Mouse (Mus musculus) adrenal gland, adult 18-20 months (tissue): Measurements from ENCODE around the gene Polr3gl. TPM values are rescaled to one million over a fixed set of nuclear protein-coding genes. Genes with fewer than 3 reads are reported as not detected.
"Not testable (repeated sequence)": the region's sequence is repeated elsewhere in the genome, so short reads cannot be mapped to it uniquely, and the experiment has no call there.

Experiments
- DNase-seq, 2 experiments: peaks; one replicate each; pipeline ENCODE4 v3.0.0; 2021 to 2022; ENCODE audit warnings: low spot score in 2 of 2
- long read RNA-seq, 2 experiments: library from polyadenylated mRNA; stranded (forward); transcript quantifications; one replicate each; pipeline ENCODE4 v2.0.0; 2021
- total RNA-seq, 2 experiments: library from RNA; stranded (reverse); gene quantifications; 1 replicate in 1 of 2; 2 replicates in 1 of 2; pipeline ENCODE4 v1.2.3; 2021

Polr3gl gene
- total RNA-seq, result 10 to 100 TPM; 35.5 to 38.8 TPM
- long read RNA-seq, experiment 1, transcript Polr3gl-201 (8 exons, 1,427 nt), result major isoform, 10 of 16 reads
- long read RNA-seq, experiment 1, partial matches to known transcripts, result 2 of 16 reads
- long read RNA-seq, experiment 1, other reads (novel, unspliced or antisense), result 4 of 16 reads
- long read RNA-seq, experiment 2, transcript Polr3gl-201 (8 exons, 1,427 nt), result major isoform, 42 of 55 reads
- long read RNA-seq, experiment 2, partial matches to known transcripts, result 6 of 55 reads
- long read RNA-seq, experiment 2, other reads (novel, unspliced or antisense), result 3 of 55 reads

DNA sequence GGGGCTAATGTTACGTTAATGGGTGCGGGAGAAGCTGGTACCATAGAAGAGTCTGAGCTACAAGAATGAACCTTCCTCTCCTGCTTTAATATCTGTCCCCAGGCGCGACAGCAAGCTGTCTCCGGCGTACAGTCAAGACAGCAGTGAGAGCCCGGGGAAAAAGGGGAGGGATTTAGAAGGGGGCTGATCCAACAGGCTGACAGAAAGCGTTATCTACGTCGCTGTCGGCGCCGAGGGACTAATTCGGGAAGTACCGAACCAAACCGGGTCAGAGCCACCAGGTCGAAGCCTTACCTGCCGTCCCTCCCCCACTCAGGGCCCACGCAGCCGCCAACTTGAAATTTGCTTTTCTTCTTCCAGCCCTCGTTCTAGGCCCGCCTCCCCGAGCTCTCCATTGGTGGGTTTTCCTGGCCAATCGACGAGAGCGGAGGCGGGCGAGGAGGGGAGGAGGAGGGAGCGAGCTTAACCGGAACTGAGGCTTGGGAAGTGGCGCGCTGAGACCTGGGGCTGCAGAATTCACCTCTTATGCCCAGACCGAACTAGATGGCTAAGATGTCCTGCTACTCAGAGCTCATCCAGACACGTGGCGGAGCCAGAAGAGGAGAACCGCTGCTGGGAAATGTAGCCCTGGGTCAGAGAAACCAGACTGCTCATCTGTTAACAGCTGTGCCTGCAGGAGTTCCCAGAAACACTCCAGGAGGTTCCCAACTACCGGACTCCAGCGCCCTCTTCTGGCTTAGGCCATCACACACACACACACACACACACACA is at the start of gene Polr3gl:
Gene Polr3gl (minus strand): TSS at position 392 of the 771 bp plus-strand sequence.
- DNase-seq, result peak; percentile 87 to 88

DNA sequence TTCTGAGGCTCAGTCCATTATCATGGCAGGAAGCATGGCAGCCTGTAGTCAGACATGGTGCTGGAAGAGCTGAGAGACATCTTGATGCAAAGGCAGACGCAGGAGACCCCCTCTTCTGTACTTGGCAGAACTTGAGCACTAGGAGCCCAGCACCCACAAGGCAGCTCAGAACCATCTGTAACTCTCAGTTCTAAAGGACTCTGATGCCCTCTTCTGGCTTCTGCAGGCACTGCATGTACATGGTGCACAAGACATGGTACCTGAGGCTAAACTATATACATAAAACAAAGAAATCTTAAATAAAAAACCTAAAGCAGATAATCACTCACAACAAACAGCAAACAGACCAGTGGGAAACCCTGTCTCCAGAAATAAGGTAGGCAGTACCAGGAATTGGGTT is 45.2 kb upstream of the Polr3gl start:
- DNase-seq, result peak; percentile 65 to 75

DNA sequence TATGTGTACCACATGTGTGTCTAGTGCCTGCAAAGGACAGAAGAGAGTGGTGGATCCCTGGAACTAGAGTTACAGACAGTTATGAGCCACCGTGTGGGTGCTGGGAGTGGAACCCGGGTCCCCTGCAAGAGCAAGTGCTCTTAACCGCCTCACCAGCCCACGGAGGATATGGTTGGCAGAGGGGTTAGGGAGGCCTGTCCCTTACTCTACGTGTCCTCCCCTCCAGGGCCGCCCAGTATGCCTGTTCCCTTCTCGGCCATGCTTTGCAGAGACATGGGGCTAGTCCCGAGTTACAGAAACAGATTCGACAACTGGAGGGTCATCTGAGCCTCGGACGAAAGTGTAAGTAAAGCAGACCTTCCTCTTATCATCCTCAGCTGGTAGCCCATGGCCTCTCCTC is 42.5 kb upstream of the Polr3gl start:
- DNase-seq, result no peak

DNA sequence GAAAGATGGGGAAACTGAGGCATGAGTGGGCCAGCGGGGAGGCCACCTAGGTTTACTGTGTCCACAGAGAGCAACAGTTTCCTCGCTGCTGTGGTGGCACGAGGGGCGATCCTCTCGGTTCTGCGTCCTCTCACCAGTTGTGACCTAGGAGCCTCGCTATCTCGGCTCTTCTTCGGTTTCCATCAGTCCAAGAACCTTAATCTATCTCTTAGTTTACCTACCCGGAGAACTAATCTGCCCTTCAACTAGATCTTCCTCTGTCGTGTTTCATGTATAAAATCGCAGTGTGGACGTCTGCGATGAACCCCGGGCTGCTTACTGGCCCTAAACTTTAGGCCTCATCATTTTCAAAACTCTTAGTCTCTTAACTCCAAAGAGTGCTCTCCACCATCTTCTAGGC is 41.9 kb upstream of the Polr3gl start:
- DNase-seq, result no peak

DNA sequence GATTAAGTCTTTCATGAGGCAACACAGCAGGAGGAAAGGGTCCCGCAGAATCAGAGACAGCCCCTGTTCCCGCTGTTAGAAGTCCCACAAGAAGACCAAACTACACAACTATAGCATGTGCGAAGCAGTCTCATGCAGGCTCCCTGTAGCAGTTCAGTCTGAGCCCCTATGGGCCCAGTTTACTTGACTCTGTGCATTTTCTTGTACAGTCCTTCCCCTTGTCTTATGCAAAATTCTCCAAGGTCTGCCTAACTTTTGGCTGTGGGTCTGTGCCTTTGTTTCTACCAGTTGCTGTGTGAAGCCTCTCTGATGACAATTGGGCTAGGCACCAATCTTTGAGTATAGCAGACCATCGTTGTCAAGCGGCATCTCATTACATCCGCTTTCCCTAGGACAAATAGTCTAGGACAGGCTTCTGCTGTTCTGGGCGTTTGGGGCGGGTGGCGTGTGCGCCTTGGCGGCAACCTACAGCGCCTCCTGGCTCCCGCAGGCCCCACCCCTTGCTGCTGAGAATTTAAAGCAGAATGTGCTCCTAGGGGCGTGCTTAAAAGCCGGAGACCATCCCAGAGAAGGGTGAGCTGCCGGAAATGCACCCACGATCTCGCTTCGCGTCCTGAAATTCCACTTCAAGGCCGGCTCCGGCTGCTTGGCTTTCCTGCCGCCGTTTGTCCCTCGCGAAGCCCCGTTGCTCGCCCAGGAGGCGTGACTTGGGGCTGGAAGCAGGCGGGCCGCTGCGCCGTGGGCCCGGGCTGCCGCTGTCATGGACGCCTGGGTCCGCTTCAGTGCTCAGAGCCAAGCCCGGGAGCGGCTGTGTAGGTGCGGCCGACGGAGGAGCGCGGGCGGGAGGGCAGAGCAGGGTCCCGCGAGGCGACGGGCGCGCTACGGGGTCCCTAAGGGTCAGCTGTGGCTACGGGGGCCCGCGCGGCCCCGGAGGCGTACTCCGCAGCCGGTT is 41.2 kb upstream of the Polr3gl start, which contains the start of the genes Pex11b and Gm42957:
Gene Pex11b (plus strand): TSS at position 449 of the 952 bp plus-strand sequence.
Gene Gm42957 (plus strand): TSS at position 547 of the 952 bp plus-strand sequence.
- DNase-seq, result peak; percentile 90 to 92

DNA sequence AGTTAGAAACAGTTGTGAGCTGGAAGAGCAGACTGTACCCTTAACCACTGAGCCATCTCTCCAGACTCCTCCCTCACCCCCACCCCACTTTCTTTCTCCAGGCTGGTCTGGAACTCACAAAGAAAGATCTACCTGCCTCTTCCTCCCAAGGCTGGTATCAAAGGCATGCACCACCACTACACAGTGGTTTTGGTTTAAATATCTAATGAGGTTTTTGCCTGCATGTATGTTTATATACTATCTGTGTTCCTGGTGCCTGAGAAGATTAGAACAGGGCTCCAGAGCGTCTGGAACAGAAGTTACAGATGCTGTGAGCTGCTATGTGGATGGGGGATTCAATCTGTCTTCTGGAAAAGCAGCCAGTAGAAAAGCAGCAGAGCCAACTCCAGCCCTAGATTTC is 40.0 kb upstream of the Polr3gl start:
- DNase-seq, result no peak

DNA sequence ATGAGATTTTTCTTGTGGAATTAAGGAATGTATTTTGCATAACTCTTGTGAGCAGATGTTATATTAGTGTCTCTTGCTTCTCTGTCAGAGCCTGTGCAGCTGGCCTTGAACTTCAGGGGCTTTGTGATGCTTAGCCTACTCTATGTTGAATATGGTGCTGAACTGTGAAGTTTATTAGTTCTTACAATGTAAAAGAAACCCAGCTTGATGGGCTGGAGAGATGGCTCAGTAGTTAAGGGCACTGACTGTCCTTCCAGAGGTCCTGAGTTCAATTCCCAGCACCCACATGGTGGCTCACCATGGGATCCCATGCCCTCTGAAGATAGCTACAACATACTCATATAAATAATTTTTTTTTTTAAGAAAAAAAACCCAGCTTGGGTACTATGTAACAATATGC is 38.1 kb upstream of the Polr3gl start:
- DNase-seq, result no peak

DNA sequence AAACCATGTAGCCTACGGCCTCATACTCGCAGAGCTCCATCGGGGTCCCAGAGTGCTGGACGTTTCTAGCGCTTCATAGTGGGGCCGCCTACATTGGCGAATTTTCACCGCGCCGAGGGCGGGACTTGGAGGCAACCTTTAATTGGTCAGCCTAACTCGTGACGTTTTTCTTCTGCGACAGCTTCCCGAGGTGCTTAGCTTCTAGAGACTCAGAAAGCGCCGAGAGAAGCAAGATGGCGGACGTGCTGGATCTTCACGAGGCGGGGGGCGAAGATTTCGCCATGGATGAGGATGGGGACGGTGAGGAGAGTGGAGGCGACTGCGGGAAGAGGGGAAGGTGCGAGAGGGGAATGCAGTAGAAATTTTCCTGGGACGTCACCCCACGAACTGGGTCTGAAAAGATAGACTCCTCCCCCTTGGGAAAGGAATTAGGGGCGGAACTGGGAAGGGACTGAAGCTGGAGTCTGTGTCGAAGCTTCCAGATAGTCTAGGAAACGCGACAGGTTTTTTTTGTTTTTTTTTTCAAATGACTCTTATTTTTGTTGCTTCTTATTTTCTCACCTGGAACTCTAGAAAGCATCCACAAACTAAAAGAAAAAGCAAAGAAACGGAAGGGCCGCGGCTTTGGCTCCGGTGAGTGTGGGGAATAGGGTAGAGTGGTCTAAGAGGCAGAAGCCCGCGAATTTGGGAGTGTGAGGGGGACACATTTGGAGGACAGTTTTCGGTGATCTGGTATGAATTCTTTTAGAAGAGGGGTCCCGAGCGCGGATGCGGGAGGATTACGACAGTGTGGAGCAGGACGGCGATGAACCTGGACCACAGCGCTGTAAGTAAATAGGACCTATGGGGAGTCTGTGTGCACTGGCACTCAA is 36.0 kb upstream of the Polr3gl start, which contains the start of gene Rbm8a:
Gene Rbm8a (plus strand): TSS at position 205 of the 872 bp plus-strand sequence.
- peak; percentile 90 to 93 for DNase-seq

DNA sequence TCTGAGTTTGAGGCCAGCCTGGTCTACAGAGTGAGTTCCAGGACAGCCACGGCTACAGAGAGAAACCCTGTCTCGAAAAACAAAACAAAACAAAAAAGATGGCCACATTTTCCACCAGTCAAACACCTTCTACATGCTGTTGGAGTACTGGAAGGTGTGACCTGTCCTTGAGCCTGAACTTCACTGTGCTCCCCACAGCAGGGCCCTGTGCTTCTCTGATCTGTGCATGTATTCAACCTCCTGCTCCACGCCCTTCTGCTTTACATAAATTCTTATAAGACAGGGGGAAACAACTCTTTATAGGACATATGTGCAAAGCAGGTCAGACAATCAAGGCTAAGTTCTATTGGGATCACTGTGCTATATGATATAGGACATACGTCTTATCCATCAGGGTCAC is 29.2 kb upstream of the Polr3gl start:
- no peak for DNase-seq

DNA sequence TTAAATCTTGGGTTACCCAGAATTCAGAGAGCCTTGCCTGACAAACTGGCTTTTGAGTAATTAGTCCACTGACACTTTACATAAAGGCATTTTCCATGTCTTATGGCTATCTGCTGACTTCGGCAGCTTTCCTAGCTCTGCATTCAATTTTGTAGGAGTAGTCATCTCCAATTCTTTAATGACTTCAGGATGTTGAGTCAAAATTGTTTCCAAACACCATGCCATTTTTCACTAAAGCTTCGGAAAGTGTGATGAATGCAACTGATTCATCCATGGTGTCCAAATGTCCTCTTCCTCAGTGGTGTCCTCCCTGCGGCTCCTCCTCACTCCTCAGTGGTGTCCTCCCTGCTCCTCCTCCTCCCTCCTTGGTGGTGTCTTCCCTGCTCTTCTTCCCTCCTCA is 24.0 kb upstream of the Polr3gl start:
- DNase-seq, result no peak

DNA sequence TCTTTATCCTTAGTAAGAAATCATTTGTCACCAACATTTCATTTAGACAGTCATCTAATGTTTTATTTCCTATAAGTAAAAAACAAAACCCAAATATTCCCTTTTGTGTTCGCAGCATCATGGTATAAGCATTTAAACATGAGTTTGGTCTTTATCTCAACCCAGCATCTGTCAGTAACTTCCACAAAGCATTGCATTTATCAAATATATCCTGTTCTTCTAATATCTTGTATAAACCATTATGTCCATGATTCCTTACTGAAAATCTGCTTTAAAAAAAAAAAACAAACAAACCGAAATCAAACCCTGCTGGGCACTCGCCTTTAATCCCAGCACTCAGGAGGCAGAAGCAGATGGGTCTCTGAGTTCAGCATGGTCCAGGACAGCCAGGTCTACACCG is 12.6 kb upstream of the Polr3gl start:
- DNase-seq, result no peak

DNA sequence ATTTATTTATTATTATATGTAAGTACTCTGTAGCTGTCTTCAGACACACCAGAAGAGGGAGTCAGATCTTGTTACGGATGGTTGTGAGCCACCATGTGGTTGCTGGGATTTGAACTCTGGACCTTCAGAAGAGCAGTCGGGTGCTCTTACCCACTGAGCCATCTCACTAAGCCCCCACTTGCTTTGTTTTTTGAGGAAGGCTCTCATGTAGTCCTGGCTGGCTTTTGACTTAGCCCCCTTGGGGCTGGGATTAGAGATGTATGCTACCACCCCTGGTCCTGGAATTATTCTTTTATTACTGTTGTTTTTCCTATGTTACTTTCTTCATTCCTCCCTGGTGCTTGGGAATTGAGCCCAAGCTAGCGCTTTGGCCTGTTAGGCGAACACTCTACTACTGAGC is 12.0 kb upstream of the Polr3gl start:
- DNase-seq, result not testable (repeated sequence)

DNA sequence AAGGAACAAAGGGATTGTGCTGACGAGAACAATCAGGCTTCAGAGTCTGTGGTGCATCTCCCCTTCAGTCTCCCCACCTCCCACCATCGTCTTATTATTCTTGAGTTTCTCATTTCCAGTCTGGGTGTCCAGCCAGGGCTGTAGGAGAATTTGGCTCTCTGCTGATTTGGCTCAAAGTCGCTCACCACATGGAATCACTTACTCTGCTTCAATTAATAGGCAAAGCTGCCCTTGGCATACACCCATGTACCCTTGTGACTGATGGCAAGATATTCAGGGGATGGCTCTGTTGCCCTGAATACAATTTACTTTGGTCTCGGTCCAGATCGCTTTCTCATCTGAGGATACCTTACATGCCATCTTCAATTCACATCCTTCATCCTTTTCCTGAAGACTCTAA is 9.3 kb upstream of the Polr3gl start:
- no peak for DNase-seq

DNA sequence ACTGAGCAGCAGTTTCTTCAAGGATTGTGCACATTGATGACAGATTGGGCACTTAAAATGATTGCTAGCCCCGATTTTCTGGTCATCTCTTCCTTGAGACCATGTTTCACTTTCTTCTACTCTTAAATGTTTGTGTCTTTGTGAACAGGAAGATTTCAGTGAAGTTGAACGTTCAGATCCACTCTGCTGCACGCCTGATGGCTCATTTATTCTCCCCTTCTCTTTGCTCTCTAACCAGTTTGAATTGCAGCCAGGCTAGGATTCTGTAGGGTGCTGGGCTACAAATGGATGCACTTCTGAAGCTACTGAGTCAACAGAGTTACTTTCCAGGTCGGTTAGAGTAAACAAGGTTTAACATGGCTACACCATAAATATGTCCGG is 8.7 kb upstream of the Polr3gl start:
- no peak for DNase-seq

DNA sequence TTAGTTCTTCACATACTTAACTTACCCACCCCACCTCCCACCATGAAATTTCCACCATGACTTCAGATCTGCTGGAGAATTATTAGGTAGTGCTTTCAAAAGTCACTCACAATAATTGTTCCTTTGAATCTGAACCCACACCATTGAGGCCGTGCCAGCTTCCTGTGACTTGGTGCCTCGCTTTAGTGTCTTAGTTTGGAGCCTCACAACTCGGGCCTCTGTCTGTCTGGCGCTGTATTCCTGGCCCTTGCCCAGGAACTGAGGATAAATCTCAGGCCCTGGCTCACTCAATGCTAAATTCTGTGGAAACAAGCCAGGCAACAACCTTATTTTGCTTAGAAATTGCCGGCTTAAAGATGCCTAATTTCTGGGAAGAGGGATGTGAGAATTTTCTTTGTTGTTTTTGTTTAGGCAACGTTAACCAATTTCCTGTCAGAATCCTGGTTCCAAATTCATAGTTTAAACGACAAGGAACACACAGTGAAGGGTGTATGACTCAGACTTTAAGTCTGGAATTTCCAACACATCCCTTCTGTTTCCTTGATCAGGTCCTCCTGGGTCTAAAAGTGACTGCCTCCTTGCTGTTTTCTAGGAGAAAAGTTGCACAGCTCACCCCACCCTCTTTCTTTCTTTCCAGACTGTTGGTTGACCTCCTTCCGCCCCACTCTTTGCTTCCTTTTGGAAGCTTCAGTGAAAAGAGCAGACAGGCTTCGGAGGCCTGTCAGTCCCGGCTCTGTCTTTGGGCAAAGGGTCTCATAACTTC is 8.1 kb upstream of the Polr3gl start:
- DNase-seq, result no peak

DNA sequence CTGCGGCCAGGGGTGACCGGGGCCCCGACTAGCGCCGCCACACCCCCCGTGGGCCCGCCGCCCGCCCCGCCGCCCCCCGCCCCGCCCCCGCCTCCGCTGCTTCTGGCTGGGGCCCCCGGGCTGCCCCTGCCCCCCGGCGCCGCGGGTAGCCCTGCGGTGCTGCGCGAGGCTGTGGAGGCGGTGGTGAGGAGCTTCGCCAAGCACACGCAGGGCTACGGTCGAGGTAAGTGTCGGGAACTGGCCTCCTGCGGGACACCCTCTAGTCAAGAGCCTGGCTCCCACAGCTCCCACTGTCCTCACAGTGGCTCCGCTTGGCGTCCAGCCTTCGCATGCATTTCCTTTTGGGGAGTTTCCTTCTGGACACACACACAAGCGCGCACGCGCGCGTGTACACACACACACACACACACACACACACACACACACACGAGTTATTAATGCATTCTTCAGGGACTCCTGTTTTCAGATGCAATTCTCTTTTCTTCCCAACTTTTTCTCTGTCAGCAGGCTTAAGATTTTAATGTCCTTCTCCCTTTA is 7.3 kb upstream of the Polr3gl start:
- DNase-seq, result peak; percentile 63 to 69

DNA sequence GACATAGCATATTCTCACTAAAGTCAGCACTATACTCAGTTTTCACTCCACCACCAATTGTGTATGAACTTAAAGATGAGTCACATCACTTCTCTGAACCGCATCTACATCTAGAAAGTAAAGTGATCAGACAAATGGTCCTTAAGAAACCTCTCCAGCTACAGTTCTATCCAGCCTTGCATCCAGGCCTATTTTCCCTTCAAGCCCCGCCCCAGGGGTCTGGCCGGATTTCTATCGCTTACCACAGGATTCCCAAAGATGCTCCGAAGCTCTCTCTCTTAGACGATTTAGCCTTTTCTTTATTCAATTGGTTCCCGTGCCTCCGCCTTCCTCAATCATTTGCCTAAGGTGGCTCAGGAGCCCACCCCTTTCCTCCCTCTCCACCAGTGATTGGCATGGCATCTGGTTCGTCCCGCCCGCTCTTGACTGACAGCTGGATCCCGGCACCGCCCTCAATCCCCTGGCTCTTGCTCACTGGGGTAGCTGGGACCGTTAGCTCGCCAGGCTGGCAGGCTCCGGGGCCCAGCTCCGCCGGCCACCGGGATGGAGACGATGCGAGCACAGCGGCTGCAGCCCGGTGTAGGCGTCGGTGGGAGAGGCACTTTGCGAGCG is 6.8 kb upstream of the Polr3gl start, which contains the start of gene Lix1l:
Gene Lix1l (plus strand): TSS at position 511 of the 612 bp plus-strand sequence.
- DNase-seq, result peak; percentile 82 to 83

DNA sequence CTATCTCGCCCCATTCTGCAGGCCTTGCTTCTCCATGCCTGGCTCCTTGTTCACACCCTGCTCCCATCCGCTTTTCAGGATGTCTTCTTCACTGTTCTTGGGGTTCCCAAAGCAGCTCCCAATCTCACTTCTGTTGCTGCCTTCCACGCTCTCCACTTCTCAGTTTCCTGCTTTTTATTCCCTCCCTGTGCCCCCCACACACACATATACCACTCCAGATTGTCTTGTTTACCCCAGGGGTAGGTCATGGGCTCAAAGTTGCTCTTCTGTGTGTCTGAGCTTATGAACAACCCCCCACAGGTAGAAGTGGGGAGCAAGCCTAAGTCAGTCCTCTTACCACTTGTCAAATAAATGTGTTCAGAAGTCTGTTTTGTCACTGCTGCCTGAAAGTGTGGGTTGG is 5.4 kb upstream of the Polr3gl start:
- DNase-seq, result no peak

DNA sequence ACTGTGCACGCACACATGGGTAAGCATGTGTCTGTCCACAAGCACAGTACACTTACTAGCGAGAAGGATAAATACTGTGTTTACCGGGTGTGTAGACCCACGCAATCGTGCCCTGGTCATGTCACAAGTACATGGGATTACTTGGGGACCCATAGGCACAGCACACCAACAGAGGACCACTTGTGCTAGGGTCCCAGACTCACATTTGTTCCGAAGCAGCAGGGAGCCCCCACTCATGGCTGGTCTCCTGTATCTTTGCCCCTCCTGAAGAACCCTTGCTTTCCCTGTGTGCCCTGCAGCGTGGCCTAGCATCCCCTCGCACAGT is 5.0 kb upstream of the Polr3gl start:
- DNase-seq, result no peak
